Mouse (Mus musculus) CH12.LX (cell line): ENCODE data around the gene Selp.

Experiments used
- CTCF ChIP-seq, 2 experiments: IDR thresholded peaks in 1 of 2; conservative IDR thresholded peaks in 1 of 2; 2 replicates each; pipeline ENCODE4 v1.5.1; 2011 to 2012; ENCODE audit warnings: low read depth in 2 of 2, low read length in 2 of 2, improper control_type of control experiment in 1 of 2, inconsistent platforms in 1 of 2, mild to moderate bottlenecking in 1 of 2, moderate library complexity in 1 of 2
- EP300 ChIP-seq: IDR thresholded peaks from 2 replicates; pipeline ENCODE4 v1.6.1; 2011; ENCODE audit warnings: low read length, improper control_type of control experiment
- JUND ChIP-seq: conservative IDR thresholded peaks from 2 replicates; pipeline ENCODE4 v1.6.1; 2011; ENCODE audit warnings: low read depth, low read length, improper control_type of control experiment
- MAFK ChIP-seq: IDR thresholded peaks from 2 replicates; pipeline ENCODE4 v1.6.1; 2011; ENCODE audit warnings: low read length, improper control_type of control experiment; ENCODE audit not compliant: insufficient replicate concordance
- MXI1 ChIP-seq: IDR thresholded peaks from 2 replicates; pipeline ENCODE4 v1.6.1; 2011; ENCODE audit warnings: mild to moderate bottlenecking, low read depth, low read length, improper control_type of control experiment
- POLR2A ChIP-seq: IDR thresholded peaks from 2 replicates; pipeline ENCODE4 v1.6.1; 2011; ENCODE audit warnings: low read depth, mild to moderate bottlenecking, improper control_type of control experiment, low read length
- RCOR1 ChIP-seq: conservative IDR thresholded peaks from 2 replicates; pipeline ENCODE4 v1.6.1; 2012; ENCODE audit warnings: low read depth, mild to moderate bottlenecking, inconsistent platforms, low read length, improper control_type of control experiment
- TBP ChIP-seq: conservative IDR thresholded peaks from 2 replicates; pipeline ENCODE4 v1.6.1; 2011; ENCODE audit warnings: low read depth, low read length, improper control_type of control experiment
- ZMIZ1 ChIP-seq: IDR thresholded peaks from 2 replicates; pipeline ENCODE4 v1.6.1; 2012; ENCODE audit warnings: low read depth, mild to moderate bottlenecking, inconsistent platforms, low read length, improper control_type of control experiment
- ZNF384 ChIP-seq: IDR thresholded peaks from 2 replicates; pipeline ENCODE4 v1.6.1; 2012; ENCODE audit warnings: low read depth, low read length, improper control_type of control experiment, inconsistent platforms

- peak; percentile 74 to 87 for TF ChIP-seq CTCF (conservative IDR thresholded peaks at IDR 0.05 in 1 of 2, IDR thresholded peaks at IDR 0.05 in 1 of 2; ENCODE audit: low read depth in 2 of 2, low read length in 2 of 2)
- TF ChIP-seq POLR2A = no peak
- no peak for TF ChIP-seq MXI1
- 0 out of 2 replicates have a peak, but pooled peaks have one; percentile 25 for TF ChIP-seq TBP
- no peak for TF ChIP-seq EP300
- TF ChIP-seq MAFK = no peak
- TF ChIP-seq ZMIZ1 = no peak
- TF ChIP-seq ZNF384 = no peak
- TF ChIP-seq RCOR1 = no peak
- peak; percentile 17; the same call in 1 of the 2 replicates for TF ChIP-seq JUND
These were observed 69.2 kb downstream of the Selp start for GRCm38 (mm10) chr1:164184142-164184870.
